Mouse (Mus musculus): ENCODE data around the gene Zfp566. TPM values are rescaled to one million over a fixed set of nuclear protein-coding genes. Genes with fewer than 3 reads are reported as not detected.

Zfp566 gene
- polyA plus RNA-seq (2012; rRNA removed) (8.0 and 9.3 TPM in 2 replicates), polyA plus RNA-seq (2014; fragmentation: Nextera tagmentation; extraction: Ambion mirVana) (11.0 and 13.2 TPM in 2 replicates)

GRCm38 (mm10) chr7:30090092-30090969 is at the start of gene Zfp566, which contains the start of gene Gm26920:
Zfp566 (minus strand) TSS chr7:30090527.
Gm26920 (minus strand) TSS chr7:30090410.
- ATAC-seq (ENCODE audit: low FRiP score, low read depth) (peak; percentile 91), DNase-seq (ENCODE audit: low spot score) (peak; percentile 99)
- peak; percentile 89; the same call in 1 of the 2 replicates for TF ChIP-seq POLR2A (IDR thresholded peaks at IDR 0.05; ENCODE audit: borderline replicate concordance, extremely low read depth, insufficient read depth, insufficient read length)
- Histone ChIP-seq H3K4me2 (replicated peaks; ENCODE audit: low read depth, low read length, severe bottlenecking) (peak within 1 kb of the TSS; percentile 80), H3K9ac (ENCODE audit: low read depth, low read length, severe bottlenecking) (peak within 1 kb of the TSS; percentile 75), H3K4me3 (replicated peaks; ENCODE audit: low read length) (peak within 1 kb of the TSS; percentile 66), H3K27ac (replicated peaks; ENCODE audit: low read depth, low read length) (peak within 1 kb of the TSS; percentile 79), H3K4me1 (ENCODE audit: control insufficient read depth, insufficient read depth, low read length) (peaks cover 16% of the 10 kb centered on the region; the same call in 1 of the 2 replicates), H3K27me3 (ENCODE audit: control insufficient read depth, insufficient read depth, low read length) (no peaks in the 10 kb centered on the region), H3K36me3 (ENCODE audit: control insufficient read depth, insufficient read depth, low read length) (peaks cover 15% of the 10 kb centered on the region), H3K9me3 (ENCODE audit: control insufficient read depth, low read length) (no peaks in the 10 kb centered on the region)
- under 1% methylated on average over 40 of the region's 40 CpGs for WGBS

DNA sequence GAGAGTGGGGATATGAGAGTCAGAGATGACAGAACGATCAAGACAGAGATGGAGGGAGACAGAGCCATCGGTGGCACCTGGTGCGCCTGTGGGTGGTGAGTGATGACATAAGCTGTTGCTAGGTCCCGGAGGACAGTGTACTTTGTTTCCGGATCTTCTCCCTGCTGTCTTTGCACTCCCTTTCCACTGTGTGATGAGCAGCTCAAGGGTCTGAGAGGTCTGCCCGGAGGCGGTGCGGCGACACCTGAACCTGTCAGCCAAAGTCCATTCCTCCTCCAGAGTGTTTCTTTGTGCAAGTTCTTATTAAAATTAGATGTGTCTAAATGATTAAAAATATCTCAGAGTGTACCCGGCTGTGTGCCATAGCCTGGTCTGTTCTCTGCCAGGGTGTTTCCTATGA is 46.5 kb upstream of the Zfp566 start:
- no peak for ATAC-seq (ENCODE audit: low FRiP score, low read depth)
- no peaks in the 10 kb centered on the region for H3K9me3 ChIP-seq (ENCODE audit: control insufficient read depth, low read length)
- no peak overlapping the region for H3K9ac ChIP-seq (ENCODE audit: low read depth, low read length, severe bottlenecking)
- H3K4me3 ChIP-seq (replicated peaks; ENCODE audit: low read length), result no peak overlapping the region
- no peak for DNase-seq (ENCODE audit: low spot score)
- H3K27ac ChIP-seq (replicated peaks; ENCODE audit: low read depth, low read length), result no peak overlapping the region
- no peaks in the 10 kb centered on the region for H3K4me1 ChIP-seq (ENCODE audit: control insufficient read depth, insufficient read depth, low read length)
- WGBS, result 93% methylated on average over 10 of the region's 10 CpGs
- TF ChIP-seq POLR2A (IDR thresholded peaks at IDR 0.05; ENCODE audit: borderline replicate concordance, extremely low read depth, insufficient read depth, insufficient read length), result no peak
- no peaks in the 10 kb centered on the region for H3K27me3 ChIP-seq (ENCODE audit: control insufficient read depth, insufficient read depth, low read length)
- no peak overlapping the region for H3K4me2 ChIP-seq (replicated peaks; ENCODE audit: low read depth, low read length, severe bottlenecking)
- peaks cover 60% of the 10 kb centered on the region for H3K36me3 ChIP-seq (ENCODE audit: control insufficient read depth, insufficient read depth, low read length)

DNA sequence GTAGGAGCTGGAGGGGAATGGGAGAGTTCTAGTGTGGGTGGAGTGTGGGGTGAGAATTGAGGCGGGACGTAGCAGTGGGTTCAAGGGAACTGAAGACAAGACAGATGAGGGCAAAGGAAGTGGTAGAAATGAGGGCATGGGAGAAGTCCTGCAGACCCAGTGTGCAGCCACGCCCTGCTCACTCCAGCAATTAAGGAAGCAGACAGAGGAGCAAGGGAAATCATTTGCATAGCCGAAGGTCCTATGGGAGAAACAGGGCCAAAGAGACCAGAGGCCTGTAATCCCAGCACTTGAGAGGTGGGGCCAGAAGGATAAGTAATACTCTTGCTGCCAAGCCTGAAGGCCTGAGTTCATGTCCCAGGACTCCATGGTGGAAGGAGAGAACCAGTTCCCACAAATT is 42.1 kb upstream of the Zfp566 start:
- no peaks in the 10 kb centered on the region for H3K27me3 ChIP-seq (ENCODE audit: control insufficient read depth, insufficient read depth, low read length)
- H3K36me3 ChIP-seq (ENCODE audit: control insufficient read depth, insufficient read depth, low read length), result peaks cover 77% of the 10 kb centered on the region
- H3K4me2 ChIP-seq (replicated peaks; ENCODE audit: low read depth, low read length, severe bottlenecking), result no peak overlapping the region
- WGBS, result 88% methylated on average over 4 of the region's 4 CpGs
- TF ChIP-seq POLR2A (IDR thresholded peaks at IDR 0.05; ENCODE audit: borderline replicate concordance, extremely low read depth, insufficient read depth, insufficient read length), result no peak
- DNase-seq (ENCODE audit: low spot score) (no peak), ATAC-seq (ENCODE audit: low FRiP score, low read depth) (no peak)
- H3K9me3 ChIP-seq (ENCODE audit: control insufficient read depth, low read length), result no peaks in the 10 kb centered on the region
- no peak overlapping the region for H3K4me3 ChIP-seq (replicated peaks; ENCODE audit: low read length)
- no peak overlapping the region for H3K27ac ChIP-seq (replicated peaks; ENCODE audit: low read depth, low read length)
- no peak overlapping the region for H3K9ac ChIP-seq (ENCODE audit: low read depth, low read length, severe bottlenecking)
- no peaks in the 10 kb centered on the region for H3K4me1 ChIP-seq (ENCODE audit: control insufficient read depth, insufficient read depth, low read length)

GRCm38 (mm10) chr7:30129900-30130299 is 39.6 kb upstream of the Zfp566 start:
- Histone ChIP-seq H3K36me3 (ENCODE audit: control insufficient read depth, insufficient read depth, low read length) (peaks cover 74% of the 10 kb centered on the region), H3K4me3 (replicated peaks; ENCODE audit: low read length) (no peak overlapping the region), H3K4me1 (ENCODE audit: control insufficient read depth, insufficient read depth, low read length) (no peaks in the 10 kb centered on the region), H3K27me3 (ENCODE audit: control insufficient read depth, insufficient read depth, low read length) (no peaks in the 10 kb centered on the region), H3K9me3 (ENCODE audit: control insufficient read depth, low read length) (no peaks in the 10 kb centered on the region), H3K27ac (replicated peaks; ENCODE audit: low read depth, low read length) (no peak overlapping the region), H3K4me2 (replicated peaks; ENCODE audit: low read depth, low read length, severe bottlenecking) (no peak overlapping the region), H3K9ac (ENCODE audit: low read depth, low read length, severe bottlenecking) (no peak overlapping the region)
- WGBS, result 96% methylated on average over 8 of the region's 8 CpGs
- DNase-seq (ENCODE audit: low spot score) (no peak), ATAC-seq (ENCODE audit: low FRiP score, low read depth) (no peak)
- no peak for TF ChIP-seq POLR2A (IDR thresholded peaks at IDR 0.05; ENCODE audit: borderline replicate concordance, extremely low read depth, insufficient read depth, insufficient read length)

DNA sequence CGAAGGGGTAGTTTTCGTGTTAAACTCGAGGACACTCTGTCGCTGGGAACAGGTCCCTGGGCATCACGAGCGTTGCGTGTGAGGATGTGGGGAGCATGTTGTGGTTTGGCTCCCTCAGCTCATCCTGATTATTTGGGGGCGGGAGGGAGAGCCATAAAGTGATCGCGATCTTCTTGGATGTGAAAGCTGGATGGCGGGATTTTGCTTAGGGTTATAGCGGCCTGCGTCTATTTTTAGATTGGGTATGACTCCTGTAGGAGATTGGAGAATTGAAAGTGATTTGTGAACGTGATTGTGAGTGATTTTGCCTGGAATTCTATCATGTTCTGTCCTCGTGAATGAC is 31.8 kb upstream of the Zfp566 start:
- peak overlapping the region; percentile 72 for H3K9ac ChIP-seq (ENCODE audit: low read depth, low read length, severe bottlenecking)
- DNase-seq (ENCODE audit: low spot score), result peak; percentile 17
- peak; percentile 19; the same call in 1 of the 2 replicates for ATAC-seq (ENCODE audit: low FRiP score, low read depth)
- peak overlapping the region; percentile 73 for H3K4me3 ChIP-seq (replicated peaks; ENCODE audit: low read length)
- no peak for TF ChIP-seq POLR2A (IDR thresholded peaks at IDR 0.05; ENCODE audit: borderline replicate concordance, extremely low read depth, insufficient read depth, insufficient read length)
- peak overlapping the region; percentile 75 for H3K27ac ChIP-seq (replicated peaks; ENCODE audit: low read depth, low read length)
- H3K36me3 ChIP-seq (ENCODE audit: control insufficient read depth, insufficient read depth, low read length), result peaks cover 9% of the 10 kb centered on the region; the same call in 1 of the 2 replicates
- H3K27me3 ChIP-seq (ENCODE audit: control insufficient read depth, insufficient read depth, low read length), result no peaks in the 10 kb centered on the region
- 4% methylated on average over 15 of the region's 15 CpGs for WGBS
- H3K4me1 ChIP-seq (ENCODE audit: control insufficient read depth, insufficient read depth, low read length), result peaks cover 6% of the 10 kb centered on the region; the same call in 1 of the 2 replicates
- no peaks in the 10 kb centered on the region for H3K9me3 ChIP-seq (ENCODE audit: control insufficient read depth, low read length)
- peak overlapping the region; percentile 85 for H3K4me2 ChIP-seq (replicated peaks; ENCODE audit: low read depth, low read length, severe bottlenecking)
